Mouse (Mus musculus) mouse trophoblast stem cell (cell line): ENCODE results near the gene Gm2174.

Source experiments
- in situ Hi-C, 2 experiments: fragments of 300-500 bp; cut with MseI, MboI; formaldehyde crosslinking; loops; 2 replicates in 1 of 2; 3 replicates in 1 of 2; pipeline ENCODE4 v1.15.1; 2025

The Gm2174 gene

DNA sequence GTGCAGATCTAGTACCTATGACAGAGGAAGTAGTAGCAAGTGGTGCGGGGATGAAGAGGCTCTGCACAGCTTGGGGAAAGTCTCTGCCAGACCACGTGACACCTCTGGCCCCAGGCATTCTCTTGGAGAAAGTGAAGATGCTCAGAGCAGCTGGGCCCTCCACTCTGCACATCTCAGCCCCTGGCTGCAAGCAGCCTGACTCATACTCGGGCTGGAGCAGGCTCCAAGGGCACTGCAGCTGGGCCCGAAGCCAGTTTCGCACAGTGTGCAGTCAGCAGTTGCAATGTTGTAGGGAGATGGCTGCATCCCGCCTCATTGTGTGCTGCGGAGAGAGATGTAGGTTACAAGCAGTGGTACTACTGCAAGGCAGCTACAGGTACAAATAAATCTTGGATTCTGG, 49.5 kb downstream of the Gm2174 start:
- in situ Hi-C loops = loop anchor here in 1 of 2 experiments (25.0 kb wide), 1 partner anchor 235 kb away; no protein-coding TSS in a partner anchor
